Comparison of ENCODE assay signal across 9 mouse cellular contexts in the genomic region with DNA sequence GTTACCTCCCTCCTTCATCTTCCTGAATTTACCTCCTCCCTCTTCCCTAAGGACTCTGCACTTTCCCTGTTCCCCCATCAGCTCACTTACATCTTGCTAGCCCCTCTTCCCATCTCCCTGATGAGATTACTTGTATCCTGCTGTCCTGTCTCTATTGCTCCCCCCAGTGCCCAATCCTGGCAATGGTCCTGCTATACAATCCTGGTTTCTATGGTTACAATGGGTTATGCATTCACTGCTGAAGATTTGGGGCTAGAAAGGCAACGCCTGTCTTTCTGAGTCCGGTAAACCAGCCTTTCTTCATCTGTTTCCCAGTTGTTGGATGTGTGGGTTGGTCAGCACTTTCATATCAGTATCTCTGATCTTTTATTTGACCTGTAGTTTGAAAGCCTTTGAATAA. TPM values are rescaled to one million over a fixed set of nuclear protein-coding genes. Genes with fewer than 3 reads are reported as not detected.
A peak's percentile ranks its signal among the peaks of the same experiment; 100 is the strongest.
DNase-seq lines count a peak whose midpoint lies in the region; ATAC-seq and TF ChIP-seq lines count a peak whose summit lies in the region.
"Had no signal": no experiment of that assay in that cellular context is flagged by ENCODE, and none has a peak within 500 bp of the region (broad histone marks: within the 10 kb centered on the region; RNA-seq: fewer than 3 reads in every experiment).

No protein-coding gene starts in this region.

- no peaks in the 10 kb centered on the region for H3K9me3 ChIP-seq in hindbrain, embryonic 10.5 days
- no peaks in the 10 kb centered on the region for H3K9me3 ChIP-seq in hindbrain, embryonic 12.5 days (replicated peaks)
- H3K9me3 ChIP-seq in CH12.LX (replicated peaks; ENCODE audit: low read length) = no peaks in the 10 kb centered on the region
- H3K9me3 ChIP-seq in midbrain, embryonic 15.5 days = no peaks in the 10 kb centered on the region

- in situ Hi-C loops in CH12.LX (cut with MboI; ENCODE audit: low pct_ligation_motif_present, low pct_unique_long_range_greater_than_20kb, low sequenced_read_pairs) = no loop called here

- intact Hi-C loops in gastrocnemius, postnatal 14 days (cut with DNase I; ENCODE audit: low total_unique reads) = loop anchor here (10.0 kb wide), 1 partner anchor 180 kb away; no protein-coding TSS in a partner anchor

- no peak overlapping the region for H3K9ac ChIP-seq in hindbrain, embryonic 12.5 days
- no peak overlapping the region for H3K9ac ChIP-seq in CH12.LX (ENCODE audit: insufficient read depth, low read depth)
- H3K9ac ChIP-seq in midbrain, embryonic 15.5 days = no peak overlapping the region

- H3K4me2 ChIP-seq in hindbrain, embryonic 12.5 days (replicated peaks) = no peak overlapping the region
- H3K4me2 ChIP-seq in CH12.LX (ENCODE audit: insufficient read depth, low read depth, poor library complexity, severe bottlenecking) = no peak overlapping the region
- H3K4me2 ChIP-seq in midbrain, embryonic 15.5 days = no peak overlapping the region

- peak overlapping the region; percentile 31 for H3K27ac ChIP-seq in hindbrain, embryonic 10.5 days
- H3K27ac ChIP-seq in hindbrain, embryonic 12.5 days = no peak overlapping the region
- H3K27ac ChIP-seq in CH12.LX (ENCODE audit: insufficient read depth, low read depth) = no peak overlapping the region
- H3K27ac ChIP-seq in midbrain, embryonic 15.5 days = no peak overlapping the region

- TF ChIP-seq CTCF in CH12.LX (conservative IDR thresholded peaks at IDR 0.05 in 1 of 2, IDR thresholded peaks at IDR 0.05 in 1 of 2; ENCODE audit: low read depth in 2 of 2, low read length in 2 of 2) = peak in 1 of 2 experiments; percentile 56; a peak in 2 of 4 replicates

- WGBS in hindbrain, embryonic 10.5 days = 7% methylated on average over 2 of the region's 2 CpGs
- whole genome bisulfite sequencing in hindbrain, embryonic 12.5 days = 9% methylated on average over 2 of the region's 2 CpGs
- 6% methylated on average over 2 of the region's 2 CpGs for WGBS in midbrain, embryonic 15.5 days

- no peak overlapping the region for H3K4me3 ChIP-seq in hindbrain, embryonic 10.5 days
- no peak overlapping the region for H3K4me3 ChIP-seq in hindbrain, embryonic 12.5 days
- H3K4me3 ChIP-seq in CH12.LX (replicated peaks in 1 of 3; ENCODE audit: low read depth in 2 of 3, low read length in 2 of 3, poor library complexity in 1 of 3) = no peak overlapping the region
- no peak overlapping the region for H3K4me3 ChIP-seq in midbrain, embryonic 15.5 days

- H3K27me3 ChIP-seq in hindbrain, embryonic 10.5 days (ENCODE audit: insufficient read depth, poor library complexity, severe bottlenecking) = no peaks in the 10 kb centered on the region
- no peaks in the 10 kb centered on the region for H3K27me3 ChIP-seq in hindbrain, embryonic 12.5 days
- H3K27me3 ChIP-seq in CH12.LX (replicated peaks) = peaks cover 75% of the 10 kb centered on the region
- no peaks in the 10 kb centered on the region for H3K27me3 ChIP-seq in midbrain, embryonic 15.5 days (replicated peaks)

- DNase-seq in hindbrain, embryonic 10.5 days (ENCODE audit: low spot score) = peak; percentile 76
- DNase-seq in CH12.LX (ENCODE audit: extremely low read depth) = peak; percentile 17
- DNase-seq in embryo, embryonic 9.5 days (ENCODE audit: extremely low spot score) = peak; percentile 79
- peak; percentile 45 for DNase-seq in layer of hippocampus, adult 11-12 months (ENCODE audit: low spot score)
- peak; percentile 71 for DNase-seq in thymus, postnatal 4 days
- DNase-seq in gastrocnemius, postnatal 14 days = no peak

- H3K36me3 ChIP-seq in hindbrain, embryonic 10.5 days = no peaks in the 10 kb centered on the region
- H3K36me3 ChIP-seq in hindbrain, embryonic 12.5 days = no peaks in the 10 kb centered on the region
- no peaks in the 10 kb centered on the region for H3K36me3 ChIP-seq in CH12.LX (replicated peaks in 1 of 2; ENCODE audit: control insufficient read depth in 1 of 2, insufficient read depth in 1 of 2, low read length in 1 of 2)
- no peaks in the 10 kb centered on the region for H3K36me3 ChIP-seq in midbrain, embryonic 15.5 days (replicated peaks)

- dilution Hi-C loops in CH12.LX (cut with MboI; ENCODE audit: extremely low pct_ligation_motif_present, extremely low pct_unique_long_range_greater_than_20kb, low sequenced_read_pairs) = no loop called here

- peak; percentile 30 for TF ChIP-seq RAD21 in CH12.LX (IDR thresholded peaks at IDR 0.05; ENCODE audit: low read depth, low read length)

- no peak for ATAC-seq in hindbrain, embryonic 12.5 days (ENCODE audit: low FRiP score)
- ATAC-seq in midbrain, embryonic 15.5 days (replicated peaks) = peak; percentile 79

- peaks cover 43% of the 10 kb centered on the region for H3K4me1 ChIP-seq in hindbrain, embryonic 10.5 days (replicated peaks)
- H3K4me1 ChIP-seq in hindbrain, embryonic 12.5 days = peaks cover 21% of the 10 kb centered on the region
- H3K4me1 ChIP-seq in CH12.LX (ENCODE audit: control insufficient read depth in 1 of 2, insufficient read depth in 2 of 2) = no peaks in the 10 kb centered on the region
- H3K4me1 ChIP-seq in midbrain, embryonic 15.5 days = peaks cover 10% of the 10 kb centered on the region

- TF ChIP-seq EP300 in CH12.LX (IDR thresholded peaks at IDR 0.05; ENCODE audit: low read length) = no peak

- TF ChIP-seq POLR2A in CH12.LX (IDR thresholded peaks at IDR 0.05; ENCODE audit: low read depth, low read length) = no peak

- no peaks in the 10 kb centered on the region for H3K79me2 ChIP-seq in CH12.LX (replicated peaks; ENCODE audit: control insufficient read depth, extremely low read depth, insufficient read depth, poor library complexity, severe bottlenecking)

TF ChIP-seq in CH12.LX, 34 proteins besides CTCF, POLR2A, EP300 and RAD21:
- TF ChIP-seq USF2 (conservative IDR thresholded peaks at IDR 0.05; ENCODE audit: low read depth, low read length) = no peak
- TF ChIP-seq SMC3 (IDR thresholded peaks at IDR 0.05; ENCODE audit: low read depth, low read length) = peak; percentile 46

RNA-seq across cellular contexts. Expression of a gene that starts 6.1 kb away (rescaled TPM):
- polyA plus RNA-seq in hindbrain, embryonic 10.5 days (2016; fragmentation: Nextera tagmentation; extraction: Ambion mirVana) = not detected in 2 replicates
- polyA plus RNA-seq in hindbrain, embryonic 12.5 days (2016; fragmentation: Nextera tagmentation; extraction: Ambion mirVana) = not detected in 2 replicates
- total RNA-seq in CH12.LX (2012; rRNA removed) = not detected in 2 replicates
- total RNA-seq in CH12.LX (2014; rRNA removed) = not detected in 2 replicates
- polyA plus RNA-seq in CH12.LX (2012; ENCODE audit: insufficient read length, low read depth) = not detected in 2 replicates
- not detected in 2 replicates for polyA plus RNA-seq in midbrain, embryonic 15.5 days (2015; fragmentation: Nextera tagmentation; extraction: Ambion mirVana)
- not detected for total RNA-seq in gastrocnemius, postnatal 14 days (2021)
- polyA plus RNA-seq: spleen, adult 2 months had no signal

RNA-seq across cellular contexts. Expression of a gene that starts 32.1 kb away (rescaled TPM):
- polyA plus RNA-seq in hindbrain, embryonic 10.5 days (2016; fragmentation: Nextera tagmentation; extraction: Ambion mirVana) = 1.4 and 3.2 TPM in 2 replicates
- polyA plus RNA-seq in hindbrain, embryonic 12.5 days (2016; fragmentation: Nextera tagmentation; extraction: Ambion mirVana) = 1.8 and 3.6 TPM in 2 replicates
- total RNA-seq in CH12.LX (2012; rRNA removed) (not detected in 2 replicates), CH12.LX (2014; rRNA removed) (not detected in 2 replicates)
- not detected in 2 replicates for polyA plus RNA-seq in CH12.LX (2012; ENCODE audit: insufficient read length, low read depth)
- 2.4 and 2.7 TPM in 2 replicates for polyA plus RNA-seq in midbrain, embryonic 15.5 days (2015; fragmentation: Nextera tagmentation; extraction: Ambion mirVana)
- total RNA-seq in gastrocnemius, postnatal 14 days (2021) = under 1 TPM in 1 of 2 experiments, not detected in 1; 0.14 TPM

RNA-seq across cellular contexts. Expression of a gene that starts 54.9 kb away (rescaled TPM):
- polyA plus RNA-seq in hindbrain, embryonic 10.5 days (2016; fragmentation: Nextera tagmentation; extraction: Ambion mirVana) = 38.4 and 42.9 TPM in 2 replicates
- polyA plus RNA-seq in hindbrain, embryonic 12.5 days (2016; fragmentation: Nextera tagmentation; extraction: Ambion mirVana) = 65.5 and 72.2 TPM in 2 replicates
- not detected in 2 replicates for total RNA-seq in CH12.LX (2012; rRNA removed)
- not detected in 2 replicates for total RNA-seq in CH12.LX (2014; rRNA removed)
- not detected in 2 replicates for polyA plus RNA-seq in CH12.LX (2012; ENCODE audit: insufficient read length, low read depth)
- 3.6 and 4.4 TPM in 2 replicates for polyA plus RNA-seq in midbrain, embryonic 15.5 days (2015; fragmentation: Nextera tagmentation; extraction: Ambion mirVana)
- total RNA-seq in gastrocnemius, postnatal 14 days (2021) = 10 to 100 TPM; 33.5 to 45.6 TPM
